Mouse (Mus musculus) ES-E14 (cell line): ENCODE results near the gene Slamf9.

Experiments used
- CHD2 ChIP-seq: IDR thresholded peaks from 2 replicates; pipeline ENCODE4 v1.6.1; 2014; ENCODE audit warnings: mild to moderate bottlenecking, low read depth, low read length, inconsistent platforms
- HCFC1 ChIP-seq: IDR thresholded peaks from 2 replicates; pipeline ENCODE4 v1.6.1; 2012; ENCODE audit warnings: low read length, inconsistent platforms, borderline replicate concordance; ENCODE audit not compliant: insufficient read depth
- MAFK ChIP-seq: IDR thresholded peaks from 2 replicates; pipeline ENCODE4 v1.6.1; 2014; ENCODE audit warnings: mild to moderate bottlenecking, low read depth, low read length, inconsistent platforms; ENCODE audit not compliant: insufficient read depth
- ZC3H11A ChIP-seq: IDR thresholded peaks from 2 replicates; pipeline ENCODE4 v1.6.1; 2012; ENCODE audit warnings: low read depth, mild to moderate bottlenecking, inconsistent platforms, low read length, borderline replicate concordance
- ZNF384 ChIP-seq: IDR thresholded peaks from 2 replicates; pipeline ENCODE4 v1.6.1; 2012; ENCODE audit warnings: low read depth, low read length, inconsistent platforms

DNA sequence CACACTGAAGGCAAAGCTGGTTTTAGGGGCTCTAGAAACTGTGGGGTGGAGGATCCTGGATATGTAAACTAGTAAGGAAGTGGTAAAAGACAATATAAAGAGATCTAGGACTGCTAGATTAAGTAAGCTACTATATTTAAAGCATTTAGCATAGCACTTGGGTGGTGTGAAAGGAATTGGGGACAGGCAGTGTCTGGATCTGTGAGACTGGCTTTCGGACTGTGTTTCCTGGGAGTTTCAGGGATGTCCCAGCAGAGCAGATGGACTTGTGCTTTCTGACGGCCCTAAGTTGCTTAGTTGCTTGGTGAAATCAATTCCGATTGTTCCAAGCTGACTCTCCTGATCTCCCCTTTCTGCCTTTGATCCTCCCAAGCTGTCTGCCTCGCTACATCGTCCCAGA, 11.5 kb downstream of the Slamf9 start:
- TF ChIP-seq MAFK (no peak), ZC3H11A (no peak), HCFC1 (no peak), ZNF384 (no peak), CHD2 (no peak)
